Mouse (Mus musculus) stomach, embryonic 16.5 days (tissue): ENCODE measurements at regions not wholly inside any gene's neighbourhood (a gene's known extent, or its start where the extent isn't known, plus 50 kb on each side); places are given as distances from the start of the nearest gene placed in this dataset.

Experiments
- ATAC-seq: fragments of 200-750 bp; cut with Nextera tagmentation; 2 replicates; pipeline ENCODE4 v1.8.0; 2017; ENCODE audit warnings: moderate number of reproducible peaks, moderate TSS enrichment; ENCODE audit not compliant: insufficient read depth, low FRiP score
- H3K27ac ChIP-seq: fragments of 300-500 bp; sonication (generic); 2 replicates; pipeline ENCODE4 v1.5.1; 2014; ENCODE audit warnings: low read length
- H3K27me3 ChIP-seq: fragments of 300-500 bp; sonication (generic); 2 replicates; pipeline ENCODE4 v1.6.1; 2014; ENCODE audit warnings: low read length, control low read depth, mixed read lengths; ENCODE audit not compliant: control insufficient read depth, insufficient read depth
- H3K36me3 ChIP-seq: fragments of 300-500 bp; sonication (generic); 2 replicates; pipeline ENCODE4 v1.6.1; 2014; ENCODE audit warnings: low read length; ENCODE audit not compliant: control insufficient read depth, insufficient read depth
- H3K4me1 ChIP-seq: fragments of 300-500 bp; sonication (generic); 2 replicates; pipeline ENCODE4 v1.6.1; 2014; ENCODE audit warnings: low read length, control low read depth, mixed read lengths; ENCODE audit not compliant: control insufficient read depth, insufficient read depth
- H3K4me2 ChIP-seq: fragments of 300-500 bp; sonication (generic); 2 replicates; pipeline ENCODE4 v1.6.1; 2014; ENCODE audit warnings: low read depth, low read length, mixed read lengths
- H3K4me3 ChIP-seq: fragments of 300-500 bp; sonication (generic); replicated peaks from 2 replicates; pipeline ENCODE4 v1.5.1; 2014; ENCODE audit warnings: mild to moderate bottlenecking, low read length
- H3K9ac ChIP-seq: fragments of 300-500 bp; sonication (generic); 2 replicates; pipeline ENCODE4 v1.6.1; 2014; ENCODE audit warnings: low read length
- H3K9me3 ChIP-seq: fragments of 300-500 bp; sonication (generic); replicated peaks from 2 replicates; pipeline ENCODE4 v1.6.1; 2016; ENCODE audit warnings: low read length, control low read depth; ENCODE audit not compliant: control insufficient read depth
- WGBS: fragments of 180-500 bp; shearing (Covaris S2); extraction: QIAGEN DNeasy Blood & Tissue Kit; methylation state at CpG from one replicate; pipeline ENCODE4 v1.1.7; 2014; 5-methylcytosine and 5-hydroxymethylcytosine counted together

- WGBS, result 59% methylated on average over 3 of the region's 3 CpGs
- Histone ChIP-seq H3K4me3 (no peak overlapping the region), H3K27ac (no peak overlapping the region), H3K9ac (no peak overlapping the region), H3K36me3 (no peaks in the 10 kb centered on the region), H3K9me3 (no peaks in the 10 kb centered on the region), H3K4me1 (peaks cover 5% of the 10 kb centered on the region; the same call in 1 of the 2 replicates), H3K27me3 (no peaks in the 10 kb centered on the region), H3K4me2 (no peak overlapping the region)
- ATAC-seq, result no peak
Measured at GRCm38 (mm10) chr2:19145412-19145811, 53.7 kb upstream of the Armc3 start.

DNA sequence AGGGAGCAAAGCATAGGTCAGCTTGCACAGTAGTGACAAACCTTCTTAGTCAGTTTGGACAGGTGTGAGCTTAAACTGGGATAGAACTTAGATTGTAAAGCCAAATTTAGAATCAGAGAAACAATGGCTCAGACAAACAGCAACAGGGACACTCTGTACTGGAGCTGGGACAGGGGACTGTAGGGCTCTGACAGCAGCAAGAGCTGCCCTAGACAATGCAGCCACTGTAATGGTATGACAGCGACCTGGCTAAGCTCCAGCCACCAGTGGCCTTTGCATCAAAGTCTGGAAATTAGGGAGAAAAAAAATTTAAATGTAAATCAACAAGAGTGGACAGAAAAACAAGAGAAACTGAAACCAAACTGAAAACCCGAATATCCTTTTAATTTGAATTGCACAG is 53.2 kb upstream of the Armc3 start:
- H3K4me1 ChIP-seq, result peaks cover 5% of the 10 kb centered on the region; the same call in 1 of the 2 replicates
- no peaks in the 10 kb centered on the region for H3K27me3 ChIP-seq
- no peak overlapping the region for H3K27ac ChIP-seq
- H3K9me3 ChIP-seq, result no peaks in the 10 kb centered on the region
- WGBS, result 54% methylated on average over 2 of the region's 2 CpGs
- ATAC-seq, result no peak
- no peak overlapping the region for H3K4me2 ChIP-seq
- H3K4me3 ChIP-seq, result no peak overlapping the region
- no peak overlapping the region for H3K9ac ChIP-seq
- no peaks in the 10 kb centered on the region for H3K36me3 ChIP-seq

- no peaks in the 10 kb centered on the region for H3K9me3 ChIP-seq
- no peaks in the 10 kb centered on the region for H3K36me3 ChIP-seq
- no peak overlapping the region for H3K27ac ChIP-seq
- H3K4me1 ChIP-seq, result peaks cover 5% of the 10 kb centered on the region; the same call in 1 of the 2 replicates
- no peak overlapping the region for H3K4me2 ChIP-seq
- no peaks in the 10 kb centered on the region for H3K27me3 ChIP-seq
- H3K4me3 ChIP-seq, result no peak overlapping the region
- ATAC-seq, result no peak
- H3K9ac ChIP-seq, result no peak overlapping the region
- WGBS, result 32% methylated on average over 6 of the region's 6 CpGs
Measured at GRCm38 (mm10) chr2:19146289-19146688, 52.8 kb upstream of the Armc3 start.

DNA sequence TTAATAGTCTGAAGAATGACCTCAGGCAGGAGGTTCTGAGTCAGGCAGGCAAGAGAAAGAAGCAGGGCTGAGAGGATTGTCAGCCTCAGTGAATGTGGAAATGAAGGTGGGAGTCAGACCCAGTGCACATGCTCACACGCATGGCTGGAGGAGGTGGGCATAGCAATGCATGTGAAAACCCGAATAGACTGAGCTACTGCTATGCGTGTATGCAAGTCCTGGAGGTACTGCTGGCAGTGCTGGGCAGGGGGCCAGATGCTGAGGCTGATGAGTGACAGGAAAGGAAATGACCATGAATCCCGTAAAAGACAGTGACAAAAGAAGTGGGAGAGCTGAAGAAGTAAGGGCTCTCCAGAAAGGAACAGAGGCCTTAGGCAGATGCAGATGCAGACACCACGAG is 50.3 kb upstream of the Armc3 start:
- Histone ChIP-seq H3K36me3 (no peaks in the 10 kb centered on the region), H3K9me3 (no peaks in the 10 kb centered on the region), H3K9ac (no peak overlapping the region), H3K27ac (no peak overlapping the region), H3K4me3 (no peak overlapping the region), H3K4me2 (no peak overlapping the region), H3K4me1 (peaks cover 5% of the 10 kb centered on the region; the same call in 1 of the 2 replicates), H3K27me3 (no peaks in the 10 kb centered on the region)
- 66% methylated on average over 5 of the region's 5 CpGs for WGBS
- no peak for ATAC-seq
